Comparison of ENCODE assay signal across 8 mouse cellular contexts in genomic region chr10:81136706-81137231, GRCm38 (mm10). TPM values are rescaled to one million over a fixed set of nuclear protein-coding genes. Genes with fewer than 3 reads are reported as not detected.
A peak's percentile ranks its signal among the peaks of the same experiment; 100 is the strongest.
DNase-seq lines count a peak whose midpoint lies in the region; ATAC-seq lines count a peak whose summit lies in the region.

No protein-coding gene starts in this region.

- intact Hi-C loops in heart, postnatal 36 days (cut with DNase I): loop anchor here (5.0 kb wide), 1 partner anchor 41 kb away; the partner anchor contains the start of gene Eef2

- H3K4me1 ChIP-seq in forebrain, embryonic 15.5 days: peaks cover 53% of the 10 kb centered on the region
- H3K4me1 ChIP-seq in midbrain, embryonic 13.5 days (replicated peaks): peaks cover 50% of the 10 kb centered on the region

- H3K9me3 ChIP-seq in forebrain, embryonic 15.5 days: no peaks in the 10 kb centered on the region
- H3K9me3 ChIP-seq in midbrain, embryonic 13.5 days: no peaks in the 10 kb centered on the region

- no peaks in the 10 kb centered on the region for H3K36me3 ChIP-seq in forebrain, embryonic 15.5 days
- H3K36me3 ChIP-seq in midbrain, embryonic 13.5 days: no peaks in the 10 kb centered on the region

- ATAC-seq in forebrain, embryonic 15.5 days (replicated peaks): peak; percentile 61
- peak; percentile 47 for ATAC-seq in midbrain, embryonic 13.5 days

- 0% methylated on average over 36 of the region's 50 CpGs for WGBS in forebrain, embryonic 15.5 days
- WGBS in midbrain, embryonic 13.5 days: under 1% methylated on average over 37 of the region's 50 CpGs

- H3K4me2 ChIP-seq in forebrain, embryonic 15.5 days (replicated peaks): peak overlapping the region; percentile 93
- H3K4me2 ChIP-seq in midbrain, embryonic 13.5 days (replicated peaks): peak overlapping the region; percentile 92

- peak overlapping the region; percentile 98 for H3K27ac ChIP-seq in forebrain, embryonic 15.5 days (replicated peaks)
- H3K27ac ChIP-seq in midbrain, embryonic 13.5 days: peak overlapping the region; percentile 97

- H3K9ac ChIP-seq in forebrain, embryonic 15.5 days (replicated peaks): peak overlapping the region; percentile 97
- peak overlapping the region; percentile 86 for H3K9ac ChIP-seq in midbrain, embryonic 13.5 days (replicated peaks)

- peaks cover 36% of the 10 kb centered on the region for H3K27me3 ChIP-seq in forebrain, embryonic 15.5 days
- H3K27me3 ChIP-seq in midbrain, embryonic 13.5 days: peaks cover 38% of the 10 kb centered on the region

- DNase-seq in embryo, embryonic 9.5 days (ENCODE audit: extremely low spot score): peak; percentile 85
- no peak for DNase-seq in embryo, embryonic 10.5 days (ENCODE audit: low spot score)
- DNase-seq in brain, adult 2 months (ENCODE audit: low read depth, low spot score): peak; percentile 82
- peak; percentile 72 to 86 for DNase-seq in heart, postnatal 36 days
- peak; percentile 84 to 90 for DNase-seq in layer of hippocampus, postnatal 10 days (ENCODE audit: low spot score in 2 of 2)
- DNase-seq in spleen, postnatal 36 days (ENCODE audit: low spot score in 2 of 2): peak; percentile 75 to 79

- peak overlapping the region; percentile 91 for H3K4me3 ChIP-seq in forebrain, embryonic 15.5 days
- H3K4me3 ChIP-seq in midbrain, embryonic 13.5 days (replicated peaks): peak overlapping the region; percentile 67

RNA-seq across cellular contexts. Expression of gene Zbtb7a, which starts 1.7 kb away (rescaled TPM):
- polyA plus RNA-seq in forebrain, embryonic 15.5 days (2015; fragmentation: Nextera tagmentation; extraction: Ambion mirVana): 12.1 and 15.1 TPM in 2 replicates
- total RNA-seq in heart, postnatal 36 days (2021): 10 to 100 TPM; 37.9 to 39.5 TPM
- total RNA-seq in layer of hippocampus, postnatal 10 days (2021): 10 to 100 TPM; 38.4 to 45.2 TPM
- polyA plus RNA-seq in midbrain, embryonic 13.5 days (2015; fragmentation: Nextera tagmentation; extraction: Ambion mirVana): 13.2 and 15.2 TPM in 2 replicates

RNA-seq across cellular contexts. Expression of gene Pias4, which starts 31.0 kb away (rescaled TPM):
- polyA plus RNA-seq in forebrain, embryonic 15.5 days (2015; fragmentation: Nextera tagmentation; extraction: Ambion mirVana): 54.9 and 57.8 TPM in 2 replicates
- 10 to 100 TPM; 14.0 to 17.1 TPM for total RNA-seq in heart, postnatal 36 days (2021)
- total RNA-seq in layer of hippocampus, postnatal 10 days (2021): 10 to 100 TPM; 26.7 to 29.7 TPM
- 60.0 and 60.9 TPM in 2 replicates for polyA plus RNA-seq in midbrain, embryonic 13.5 days (2015; fragmentation: Nextera tagmentation; extraction: Ambion mirVana)

RNA-seq across cellular contexts. Expression of gene Map2k2, which starts 31.1 kb away (rescaled TPM):
- 211 and 229 TPM in 2 replicates for polyA plus RNA-seq in forebrain, embryonic 15.5 days (2015; fragmentation: Nextera tagmentation; extraction: Ambion mirVana)
- total RNA-seq in heart, postnatal 36 days (2021): 100 to 1,000 TPM; 113 to 125 TPM
- 100 to 1,000 TPM; 139 to 150 TPM for total RNA-seq in layer of hippocampus, postnatal 10 days (2021)
- 220 and 243 TPM in 2 replicates for polyA plus RNA-seq in midbrain, embryonic 13.5 days (2015; fragmentation: Nextera tagmentation; extraction: Ambion mirVana)

RNA-seq across cellular contexts. Expression of gene Creb3l3, which starts 38.1 kb away (rescaled TPM):
- polyA plus RNA-seq in forebrain, embryonic 15.5 days (2015; fragmentation: Nextera tagmentation; extraction: Ambion mirVana): 0.13 and 0.25 TPM in 2 replicates
- 1 to 10 TPM in 1 of 2 experiments, under 1 TPM in 1; 0.95 to 1.1 TPM for total RNA-seq in heart, postnatal 36 days (2021)
- total RNA-seq in layer of hippocampus, postnatal 10 days (2021): under 1 TPM; 0.41 to 0.45 TPM
- 0.12 and 0.20 TPM in 2 replicates for polyA plus RNA-seq in midbrain, embryonic 13.5 days (2015; fragmentation: Nextera tagmentation; extraction: Ambion mirVana)

RNA-seq across cellular contexts. Expression of gene Eef2, which starts 39.7 kb away (rescaled TPM):
- 633 and 637 TPM in 2 replicates for polyA plus RNA-seq in forebrain, embryonic 15.5 days (2015; fragmentation: Nextera tagmentation; extraction: Ambion mirVana)
- 1,000 to 10,000 TPM; 1,005 to 1,085 TPM for total RNA-seq in heart, postnatal 36 days (2021)
- total RNA-seq in layer of hippocampus, postnatal 10 days (2021): 1,000 to 10,000 TPM; 1,075 to 1,131 TPM
- 565 and 579 TPM in 2 replicates for polyA plus RNA-seq in midbrain, embryonic 13.5 days (2015; fragmentation: Nextera tagmentation; extraction: Ambion mirVana)
